Mouse (Mus musculus): Measurements from ENCODE around the gene Astn1.
A peak's percentile ranks its signal among the peaks of the same experiment; 100 is the strongest.

The Astn1 gene

DNA sequence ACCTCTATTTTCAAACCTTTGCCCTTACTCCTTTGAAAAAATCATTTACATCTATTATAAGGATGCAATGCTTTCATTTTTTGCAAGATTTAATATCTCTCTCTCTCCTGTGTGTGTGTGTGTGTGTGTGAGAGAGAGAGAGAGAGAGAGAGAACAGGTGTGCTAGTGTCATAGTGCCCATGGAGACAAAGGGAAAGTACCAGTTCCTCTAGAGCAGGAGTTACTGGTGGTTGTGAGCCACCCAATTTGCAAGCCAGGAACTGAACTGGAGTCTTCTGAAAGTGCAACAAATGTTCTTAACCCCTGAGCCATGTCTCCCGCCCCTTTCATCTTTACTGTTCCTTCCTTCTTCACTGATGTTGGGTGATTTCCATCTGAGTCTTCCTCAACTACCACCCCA is 253.1 kb downstream of the Astn1 start:
- no peak for DNase-seq (ENCODE audit: low spot score)

DNA sequence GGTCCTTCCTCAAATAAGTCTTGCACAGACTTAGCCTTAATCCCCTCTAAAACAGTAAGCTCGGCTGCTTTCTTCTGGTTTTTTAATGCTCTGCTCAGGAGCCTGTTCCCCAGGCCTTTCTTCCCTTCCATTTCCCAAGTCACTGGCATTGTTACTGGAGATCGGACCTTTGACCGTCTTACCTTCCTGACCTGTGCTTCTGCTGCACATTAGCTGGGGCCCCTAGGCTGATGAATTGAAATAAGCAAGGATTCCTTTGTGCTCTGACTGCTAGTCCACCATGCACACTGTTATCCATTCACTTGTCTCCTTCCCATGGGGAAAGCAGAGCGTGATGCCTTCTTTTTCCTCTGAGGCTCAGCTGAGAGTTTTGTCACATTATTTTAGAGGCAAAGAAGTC is 255.9 kb downstream of the Astn1 start:
- DNase-seq (ENCODE audit: low spot score), result no peak

DNA sequence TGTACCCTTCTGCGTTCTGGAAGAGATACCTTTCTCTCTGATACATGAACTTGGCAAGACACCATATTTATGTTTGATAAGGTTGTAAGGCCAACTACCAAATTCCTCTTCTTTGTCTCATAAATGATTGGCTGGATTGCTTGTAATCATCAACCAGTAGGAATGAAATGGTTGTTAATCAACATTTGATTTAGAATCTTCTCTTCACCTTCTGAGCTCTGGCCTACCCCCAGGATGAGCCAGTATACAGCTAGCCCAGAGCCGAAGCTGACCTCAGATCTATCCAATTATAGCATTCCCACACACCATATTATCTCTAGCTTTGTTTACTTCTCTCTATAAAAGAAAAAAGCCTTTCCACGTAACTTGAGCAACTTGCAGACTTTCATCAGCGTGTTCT is 270.9 kb downstream of the Astn1 start:
- DNase-seq (ENCODE audit: low spot score), result no peak

DNA sequence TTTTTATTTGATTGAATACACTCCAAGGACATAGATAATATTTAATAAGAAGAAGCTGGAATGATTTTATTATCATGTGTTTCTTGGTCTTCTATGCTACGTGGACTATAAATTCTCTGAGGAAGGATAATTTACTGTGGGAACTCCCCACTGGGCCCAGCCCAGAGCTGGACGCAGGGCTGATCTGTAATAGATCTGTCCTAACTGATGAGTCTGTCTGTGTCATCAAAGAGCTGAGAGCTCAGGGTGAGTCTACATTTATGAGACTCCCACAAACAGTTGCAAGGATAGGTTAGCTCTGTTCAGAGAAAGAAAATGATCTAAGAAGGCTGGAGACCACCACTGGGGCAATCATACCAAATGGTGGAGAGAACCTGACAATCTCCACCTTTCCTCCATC is 271.4 kb downstream of the Astn1 start:
- no peak for DNase-seq (ENCODE audit: low spot score)

DNA sequence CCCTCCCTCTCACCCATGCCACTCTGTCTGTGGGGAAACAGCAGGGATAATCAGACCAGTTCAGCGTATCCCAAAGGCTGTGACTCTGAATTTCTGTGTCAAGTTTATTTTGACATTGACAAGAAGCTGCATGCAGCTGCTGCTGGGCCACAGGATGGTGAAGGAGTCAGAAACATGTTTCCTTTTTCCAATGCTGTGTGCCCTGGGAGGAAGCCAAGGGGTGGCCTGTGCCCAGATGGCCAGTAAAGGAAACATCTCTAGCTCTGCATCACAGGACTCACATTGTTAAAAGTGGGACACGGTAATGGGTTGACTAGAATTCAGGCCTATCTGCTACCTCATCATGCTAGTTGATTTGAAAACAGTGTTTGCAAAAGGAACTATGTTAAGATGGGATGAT is 279.2 kb downstream of the Astn1 start:
- no peak for DNase-seq (ENCODE audit: low spot score)

DNA sequence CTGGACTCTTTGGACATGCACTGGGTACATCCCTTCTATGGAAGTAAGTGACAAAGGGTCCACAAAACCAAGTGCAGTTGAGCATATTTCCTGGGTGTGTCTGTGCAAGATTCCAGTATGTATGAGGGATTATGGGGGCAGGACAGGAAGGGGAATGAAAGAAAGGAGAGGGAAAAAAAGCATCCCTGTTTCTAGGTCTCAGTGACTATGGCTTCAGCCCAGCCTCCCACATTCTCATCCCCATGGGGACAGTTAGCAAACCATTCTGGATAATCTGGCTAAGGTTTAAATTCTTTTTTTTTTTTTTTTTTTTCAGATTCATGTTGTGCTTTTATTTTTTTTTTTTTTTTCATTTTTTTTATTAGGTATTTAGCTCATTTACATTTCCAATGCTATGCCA is 280.2 kb downstream of the Astn1 start:
- DNase-seq (ENCODE audit: low spot score), result no peak

DNA sequence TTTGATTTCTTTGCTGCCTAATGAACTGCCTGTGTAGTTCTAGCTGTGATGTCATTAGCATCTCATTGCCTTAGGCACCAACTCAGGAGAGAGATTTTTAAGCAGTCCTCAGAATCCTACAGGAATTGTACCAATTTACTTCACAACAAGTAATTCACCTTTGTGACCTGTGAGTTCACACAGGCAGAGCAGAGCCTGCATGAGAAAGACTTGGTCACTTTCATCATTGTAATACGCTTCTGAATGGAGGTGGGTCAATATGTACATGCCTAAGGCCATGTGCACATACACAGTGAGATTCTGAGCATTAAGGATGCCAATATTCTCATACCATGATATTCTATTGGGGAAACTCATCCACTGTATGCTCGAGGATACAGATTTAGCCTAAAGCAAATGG is 290.7 kb downstream of the Astn1 start:
- no peak for DNase-seq (ENCODE audit: low spot score)

DNA sequence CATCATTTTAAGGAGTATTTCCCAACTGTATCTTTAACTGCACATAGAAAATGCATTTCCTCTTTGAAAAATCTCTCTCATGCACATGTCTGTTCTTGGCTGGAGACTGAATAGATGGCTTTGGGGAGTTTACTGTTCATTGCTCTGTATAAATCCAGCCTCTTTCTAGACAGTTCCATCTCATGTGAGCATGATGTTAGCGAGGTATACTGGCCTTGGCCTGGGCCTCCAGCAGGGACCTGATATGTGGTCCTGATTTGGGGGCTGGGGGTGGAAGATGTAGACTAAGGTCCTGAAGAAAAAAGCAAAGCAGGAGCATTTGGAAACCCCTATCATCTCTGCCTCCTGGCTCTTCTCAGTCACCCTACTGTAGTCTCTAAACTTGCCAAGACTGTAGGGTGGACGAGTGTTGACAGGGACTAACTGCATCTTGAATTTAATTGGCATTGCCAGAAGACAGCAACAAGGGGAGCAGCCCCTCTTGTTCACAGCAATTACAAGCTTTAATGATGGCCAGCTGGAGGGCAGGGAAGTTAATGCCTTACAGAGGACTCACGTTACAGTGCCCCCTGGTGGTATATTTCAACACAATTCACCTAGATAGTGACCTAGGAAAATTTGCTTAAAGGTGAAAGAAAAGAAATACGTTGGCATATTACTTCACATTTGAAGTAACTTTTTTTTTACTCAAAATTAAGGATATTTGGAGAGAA is 291.9 kb downstream of the Astn1 start:
- peak; percentile 80 for DNase-seq (ENCODE audit: low spot score)

DNA sequence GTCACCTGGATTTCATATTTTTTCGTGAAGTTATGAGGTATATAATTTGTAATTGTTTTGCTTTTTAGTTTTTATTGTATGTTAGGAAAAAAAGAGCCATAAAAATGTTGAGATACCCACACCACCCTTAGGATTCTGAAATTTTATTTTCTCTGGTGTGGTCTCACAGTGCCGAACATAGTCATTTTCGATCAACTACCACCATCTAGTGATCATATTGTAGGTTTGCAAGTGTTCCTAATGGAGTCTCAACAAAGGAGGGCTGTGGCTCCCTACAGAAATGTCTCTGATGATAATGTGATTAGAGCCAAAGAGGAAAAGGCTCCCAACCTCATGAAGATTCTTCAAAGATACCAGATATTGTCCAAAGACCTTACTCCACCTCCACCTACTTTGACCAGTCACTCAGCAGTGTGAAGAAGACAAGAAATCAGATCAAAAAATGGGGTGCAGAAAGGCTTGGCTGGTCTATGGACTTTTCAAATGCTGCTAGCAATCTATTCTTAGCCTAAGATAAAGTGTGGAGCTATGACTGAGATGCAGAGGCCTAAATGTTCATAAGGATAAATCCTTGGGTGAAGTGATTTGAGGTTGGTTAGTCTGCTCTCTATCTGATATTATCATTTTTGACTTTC is 292.6 kb downstream of the Astn1 start:
- DNase-seq (ENCODE audit: low spot score), result peak; percentile 75

DNA sequence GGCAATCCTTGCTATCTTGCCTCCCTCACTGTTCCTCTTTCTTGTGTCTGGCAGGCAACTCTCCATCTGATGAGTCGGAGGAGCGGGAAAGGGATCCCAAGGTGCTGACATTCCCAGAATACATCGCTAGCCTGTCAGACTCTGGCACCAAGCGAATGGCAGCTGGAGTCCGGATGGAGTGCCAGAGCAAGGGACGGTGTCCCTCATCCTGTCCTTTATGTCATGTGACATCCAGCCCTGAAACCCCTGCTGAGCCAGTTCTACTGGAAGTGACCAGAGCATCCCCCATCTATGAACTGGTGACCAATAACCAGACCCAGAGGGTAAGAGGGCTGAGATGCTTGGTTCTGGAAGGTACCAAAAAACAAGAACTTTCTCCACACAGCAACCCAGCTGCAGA is 294.9 kb downstream of the Astn1 start:
- DNase-seq (ENCODE audit: low spot score), result no peak

DNA sequence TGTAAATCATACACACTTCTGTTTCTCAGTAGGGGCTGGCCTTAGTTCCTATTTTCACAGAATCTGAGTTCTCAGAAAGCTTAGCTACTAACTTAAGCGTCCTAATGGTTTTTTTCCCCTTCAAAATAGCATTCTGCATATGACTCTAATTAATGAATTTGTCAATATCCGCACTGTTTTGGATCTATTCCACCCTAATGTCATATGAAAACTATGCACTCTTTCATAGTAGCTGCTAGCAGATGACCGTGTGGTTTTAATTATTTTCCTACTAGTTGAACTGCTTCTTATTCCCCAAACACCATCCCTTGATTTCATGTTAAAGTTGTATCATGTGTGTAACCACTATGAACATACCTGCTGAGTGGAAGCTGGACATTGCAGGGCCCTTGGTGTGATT is 303.9 kb downstream of the Astn1 start:
- DNase-seq (ENCODE audit: low spot score), result no peak

DNA sequence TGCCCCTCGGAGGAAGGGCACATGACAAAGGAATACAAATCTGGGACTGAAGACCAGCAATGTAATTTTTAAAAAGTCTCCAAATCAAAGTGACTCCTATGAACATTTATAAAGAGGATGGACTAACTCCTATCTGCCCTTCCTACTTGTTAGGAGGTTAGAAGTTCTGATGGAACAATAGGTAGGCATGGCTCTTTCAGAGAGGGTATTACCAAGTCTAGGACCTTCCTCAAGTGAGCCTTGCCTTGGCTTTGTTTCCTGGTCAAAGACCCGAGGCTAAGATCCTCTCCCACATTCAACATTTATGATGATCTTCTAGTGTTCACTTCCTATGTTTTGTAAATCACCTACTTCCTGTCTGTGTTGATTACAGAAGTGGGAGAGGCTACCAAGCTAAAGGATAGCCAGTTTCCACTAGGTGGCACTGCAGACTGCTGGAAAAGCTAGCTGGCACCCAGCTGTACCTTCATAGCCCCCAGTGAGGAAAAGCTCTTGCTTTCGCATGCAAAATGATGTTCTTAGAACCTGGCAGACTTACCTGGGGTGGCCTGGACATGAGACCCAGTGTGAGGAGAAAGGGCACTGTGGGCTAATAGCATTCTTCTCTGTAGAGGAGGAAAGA is 308.0 kb downstream of the Astn1 start:
- DNase-seq (ENCODE audit: low spot score), result peak; percentile 79

DNA sequence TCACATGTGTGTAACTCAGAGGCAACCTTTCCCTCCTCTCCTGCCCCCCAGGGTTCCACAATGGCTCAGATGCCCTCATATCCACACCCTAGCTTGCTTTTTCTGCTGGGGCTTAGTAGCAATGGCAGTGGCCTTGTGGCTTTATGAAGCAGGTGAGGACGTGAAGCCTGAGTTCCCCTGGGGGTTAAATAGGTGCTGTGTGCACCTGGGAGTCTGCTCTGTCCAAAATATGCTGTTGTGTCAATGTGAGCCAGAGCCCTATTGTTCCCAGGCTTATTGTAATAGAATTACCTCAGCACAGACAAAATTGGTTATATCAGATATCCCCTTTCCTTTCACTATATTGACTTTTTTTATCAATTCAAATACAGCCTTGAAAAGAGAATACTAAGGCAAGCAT is 325.7 kb downstream of the Astn1 start:
- no peak for DNase-seq (ENCODE audit: low spot score)

DNA sequence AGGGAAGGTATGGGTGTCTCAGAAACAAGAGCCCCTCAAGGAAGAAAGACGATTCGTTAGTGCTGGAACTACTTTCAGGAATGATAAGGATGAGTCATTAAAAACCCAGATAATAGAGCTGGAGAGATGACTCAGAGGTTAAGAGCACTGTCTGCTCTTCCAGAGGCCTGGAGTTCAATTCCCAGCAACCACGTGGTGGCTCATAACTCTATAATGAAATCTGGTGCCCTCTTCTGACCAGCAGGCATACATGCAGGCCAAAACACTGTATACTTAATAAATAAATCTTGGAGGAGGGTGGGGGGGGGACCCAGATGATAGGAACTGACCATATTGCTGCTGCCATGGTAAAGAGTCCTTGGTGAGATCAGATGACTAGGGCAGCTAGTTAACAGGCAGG is 335.4 kb downstream of the Astn1 start:
- DNase-seq (ENCODE audit: low spot score), result no peak

DNA sequence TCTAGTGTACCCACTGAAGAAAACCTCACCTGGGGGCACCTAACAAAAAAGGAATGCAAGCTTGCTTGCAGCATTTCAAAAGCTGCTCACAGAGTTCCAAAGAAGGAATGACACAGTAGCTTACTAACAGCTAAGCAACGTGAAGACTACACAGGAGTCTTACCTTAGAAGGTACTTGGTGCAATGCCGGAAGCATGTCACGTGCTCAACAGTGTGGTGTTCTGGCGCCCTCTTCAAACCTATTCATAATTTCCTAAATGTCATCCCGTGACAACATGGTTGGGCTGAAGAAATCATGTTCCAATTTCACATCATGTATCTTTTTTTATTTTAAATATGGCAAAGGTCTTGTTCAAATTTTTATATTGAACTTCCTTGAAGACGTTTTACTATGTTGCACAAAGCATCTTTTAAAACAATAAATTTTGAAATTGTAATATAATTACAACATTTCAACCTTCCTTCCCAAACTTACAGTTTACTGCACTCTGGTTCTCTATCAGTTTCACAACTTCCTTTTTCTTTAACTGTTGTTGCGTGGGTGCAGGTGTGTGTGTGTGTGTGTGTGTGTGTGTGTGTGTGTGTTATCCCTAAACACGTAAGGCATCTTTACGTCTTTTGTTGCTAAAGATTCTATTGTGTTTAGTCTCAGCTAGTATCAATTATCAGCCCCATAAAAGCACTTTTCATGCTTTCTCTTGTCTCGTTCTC is 335.9 kb downstream of the Astn1 start:
- no peak for DNase-seq (ENCODE audit: low spot score)

DNA sequence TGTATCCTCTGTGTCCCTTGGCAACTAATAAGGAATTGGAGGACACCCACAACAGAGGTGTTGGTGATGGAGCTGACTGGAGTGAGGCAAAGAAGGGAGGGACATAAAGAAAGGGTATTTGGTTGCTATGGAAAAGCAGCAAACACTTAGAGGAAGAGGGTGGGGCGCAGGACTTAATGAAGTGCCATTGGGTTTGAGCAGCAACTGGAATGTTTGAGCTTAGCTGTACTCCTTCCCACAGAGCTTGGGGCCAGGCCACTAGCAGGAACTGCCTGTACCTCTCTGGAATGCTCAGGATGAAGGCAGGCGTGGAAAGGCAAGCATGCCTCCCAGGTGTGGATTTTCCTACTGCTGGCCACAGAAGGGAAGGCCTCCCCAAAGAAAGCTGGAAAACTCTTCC is 337.2 kb downstream of the Astn1 start:
- DNase-seq (ENCODE audit: low spot score), result no peak

DNA sequence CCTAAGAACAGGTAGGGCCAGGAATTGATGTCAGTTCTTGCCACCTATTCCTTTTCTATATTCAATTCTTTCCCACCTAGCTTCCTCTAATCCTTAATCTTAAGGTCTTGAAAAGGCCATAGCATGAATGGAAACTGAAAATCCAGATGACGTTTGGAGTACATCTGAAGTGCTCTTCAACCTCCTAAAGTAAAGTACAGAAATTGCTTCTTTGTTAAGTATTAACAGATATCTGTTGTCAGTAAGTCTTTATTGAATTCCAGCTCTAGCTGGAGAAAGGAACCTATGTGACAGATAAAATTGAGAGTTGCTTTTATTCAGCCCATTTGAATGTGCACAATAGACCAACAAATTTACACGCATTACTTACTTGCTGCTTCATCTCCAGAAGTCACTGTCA is 338.1 kb downstream of the Astn1 start:
- DNase-seq (ENCODE audit: low spot score), result no peak

DNA sequence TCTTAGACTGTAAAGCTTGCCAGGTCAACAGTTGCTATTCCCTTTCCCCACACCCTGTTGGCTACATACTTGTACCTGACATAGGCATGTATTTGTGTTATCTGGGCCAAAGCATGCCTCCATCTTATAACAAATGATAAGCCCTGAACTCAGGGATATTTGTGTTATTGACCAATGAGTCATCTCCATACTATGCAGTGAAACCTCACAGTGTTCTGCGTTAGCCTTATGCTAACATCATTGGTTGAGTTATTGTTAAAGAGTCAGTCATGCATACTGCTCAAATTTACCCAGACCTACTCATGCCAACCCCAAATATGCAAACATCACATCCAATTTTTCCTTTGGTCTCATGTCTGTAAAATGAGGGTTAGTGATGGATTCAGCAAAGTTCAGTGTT is 339.3 kb downstream of the Astn1 start:
- DNase-seq (ENCODE audit: low spot score), result no peak

DNA sequence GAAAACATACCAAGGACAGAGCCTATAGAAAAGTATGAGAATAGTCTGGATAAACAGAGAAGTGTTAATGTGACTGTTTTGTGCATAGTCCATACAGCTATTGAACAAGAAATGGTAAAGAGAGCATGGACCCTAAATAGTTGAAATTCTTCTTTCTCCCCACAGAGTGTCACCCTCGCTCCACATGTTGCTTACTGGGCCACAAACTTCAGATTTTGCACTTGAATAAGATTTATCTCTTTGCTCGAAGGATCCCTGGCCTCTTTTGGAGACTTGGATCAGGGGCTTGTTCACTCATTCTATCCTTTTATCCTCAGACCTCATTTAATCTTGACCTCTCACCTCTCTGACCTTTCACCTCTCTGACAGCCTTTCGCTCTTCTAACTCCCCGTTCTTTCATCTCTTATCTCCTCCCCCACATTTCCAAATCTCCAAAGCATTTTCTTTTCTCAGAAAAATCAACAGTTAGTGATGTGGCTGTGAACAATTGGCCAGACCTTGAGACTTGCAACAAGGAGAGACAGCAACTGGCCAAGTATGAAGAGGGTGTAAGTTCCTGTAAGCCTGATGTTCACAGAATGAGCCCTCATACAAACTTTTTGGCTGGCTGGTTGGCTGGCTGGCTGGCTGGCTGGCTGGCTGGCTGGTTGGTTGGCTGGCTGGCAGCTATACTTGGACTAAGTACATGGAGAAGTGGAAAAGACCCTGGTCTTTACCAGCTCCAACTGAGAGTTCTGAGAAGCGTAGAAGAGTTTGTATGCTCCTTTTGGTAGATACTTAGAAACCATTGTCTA is 351.4 kb downstream of the Astn1 start:
- peak; percentile 68 for DNase-seq (ENCODE audit: low spot score)

DNA sequence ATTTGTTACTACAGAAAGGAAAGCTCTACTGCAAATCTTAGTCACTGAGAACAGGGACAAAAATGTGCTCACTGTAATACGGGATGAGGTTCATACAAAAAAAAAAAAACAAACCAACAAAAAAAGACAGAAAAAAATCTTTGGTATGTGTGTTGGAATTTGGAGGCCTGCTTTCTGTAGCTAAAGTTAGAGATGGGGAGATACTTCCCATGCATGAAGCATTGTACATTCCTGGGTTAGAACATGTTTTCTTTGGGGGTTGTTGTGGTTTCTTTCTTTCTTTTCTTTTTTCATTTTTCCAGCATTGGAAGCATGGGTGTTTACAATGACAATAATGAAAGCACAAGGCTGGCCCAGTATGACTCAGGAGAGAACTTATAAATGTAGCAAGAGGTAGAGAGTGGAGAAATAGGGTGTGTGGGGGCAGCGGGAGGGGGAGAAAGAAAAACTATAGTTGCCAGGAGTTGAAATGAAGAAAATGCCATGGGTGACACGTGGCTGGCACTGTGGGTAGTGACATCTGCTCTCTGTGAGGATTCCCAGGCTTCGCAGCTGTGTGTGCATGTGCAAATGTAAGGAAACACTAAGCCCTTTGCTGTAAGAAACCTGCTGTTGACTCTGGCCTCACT is 370.9 kb downstream of the Astn1 start:
- DNase-seq (ENCODE audit: low spot score), result no peak

DNA sequence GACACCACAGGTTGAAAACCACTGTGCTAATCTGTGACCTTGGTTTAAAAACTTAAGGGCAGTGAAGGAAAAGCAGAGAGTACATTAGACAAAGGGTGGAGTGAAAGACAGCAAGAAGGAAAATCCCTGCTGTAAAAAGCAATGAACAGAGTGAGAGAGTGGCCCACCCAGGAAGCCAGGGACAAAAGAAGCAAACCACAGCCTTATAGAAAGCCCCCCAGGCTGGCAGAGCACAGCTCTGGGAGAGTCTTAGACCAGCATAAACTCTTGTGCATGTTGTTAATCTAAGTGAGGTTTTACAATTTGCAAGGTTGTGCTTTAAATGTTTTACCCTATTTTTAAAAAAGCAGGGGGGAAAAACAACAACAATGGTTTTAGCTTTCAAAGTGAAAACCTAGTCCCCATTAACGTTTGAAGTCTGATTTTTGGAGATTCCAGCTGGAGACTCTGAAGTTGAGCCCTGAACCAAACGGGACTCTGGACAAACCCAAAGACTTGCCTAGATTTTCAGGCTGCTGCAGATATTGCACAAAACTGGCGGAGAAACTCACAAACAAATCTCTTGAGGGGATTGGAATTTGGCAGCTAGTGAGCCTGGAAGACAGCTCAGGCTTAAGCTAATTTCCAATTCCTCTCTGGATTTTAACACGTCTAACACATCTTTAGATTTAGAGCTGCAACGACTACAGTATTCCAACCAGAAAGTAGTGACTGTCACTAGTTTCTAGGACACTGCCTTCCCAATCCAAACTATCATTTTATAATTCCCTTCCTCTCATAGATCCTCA is 377.3 kb downstream of the Astn1 start:
- no peak for DNase-seq (ENCODE audit: low spot score)
